Mouse (Mus musculus) liver (tissue): Measurements from ENCODE around the gene Pnpla7.
A peak's percentile ranks its signal among the peaks of the same experiment; 100 is the strongest.

ENCODE experiments used
- DNase-seq: peaks from one replicate; pipeline ENCODE4 v3.0.0-alpha.2; 2020; ENCODE audit warnings: mixed read lengths

Pnpla7 gene

GRCm38 (mm10) chr2:24995332-24995731 lies 19.5 kb downstream of the Pnpla7 start:
- DNase-seq = no peak

GRCm38 (mm10) chr2:24996471-24996870 lies 20.6 kb downstream of the Pnpla7 start:
- no peak for DNase-seq

GRCm38 (mm10) chr2:25000544-25001235 lies 24.9 kb downstream of the Pnpla7 start:
- peak; percentile 49 for DNase-seq

- no peak for DNase-seq
Measured at GRCm38 (mm10) chr2:25003946-25004786, 28.3 kb downstream of the Pnpla7 start.

GRCm38 (mm10) chr2:25006767-25007166 lies 30.9 kb downstream of the Pnpla7 start:
- DNase-seq = no peak

GRCm38 (mm10) chr2:25008250-25008649 lies 32.4 kb downstream of the Pnpla7 start:
- DNase-seq = peak; percentile 26

GRCm38 (mm10) chr2:25022678-25023077 lies 46.8 kb downstream of the Pnpla7 start:
- no peak for DNase-seq

- no peak for DNase-seq
Measured at GRCm38 (mm10) chr2:25025109-25025508, 49.3 kb downstream of the Pnpla7 start.

GRCm38 (mm10) chr2:25034994-25035393 lies 59.2 kb downstream of the Pnpla7 start:
- DNase-seq = no peak

GRCm38 (mm10) chr2:25040089-25040488 lies 64.3 kb downstream of the Pnpla7 start:
- no peak for DNase-seq

GRCm38 (mm10) chr2:25050921-25051320 lies 75.1 kb downstream of the Pnpla7 start:
- no peak for DNase-seq

GRCm38 (mm10) chr2:25051450-25051849 lies 75.6 kb downstream of the Pnpla7 start:
- DNase-seq = no peak

- no peak for DNase-seq
Measured at GRCm38 (mm10) chr2:25053101-25053500, 77.3 kb downstream of the Pnpla7 start.

GRCm38 (mm10) chr2:25054221-25055067 lies 78.6 kb downstream of the Pnpla7 start, which contains the start of gene Nsmf:
Gene Nsmf (plus strand): TSS chr2:25054355.
- peak; percentile 88 for DNase-seq

GRCm38 (mm10) chr2:25055068-25055405 lies 79.2 kb downstream of the Pnpla7 start:
- DNase-seq = no peak

- no peak for DNase-seq
Measured at GRCm38 (mm10) chr2:25055409-25056155, 79.7 kb downstream of the Pnpla7 start.

- no peak for DNase-seq
Measured at GRCm38 (mm10) chr2:25058926-25059325, 83.1 kb downstream of the Pnpla7 start.

- DNase-seq = no peak
Measured at GRCm38 (mm10) chr2:25063523-25063922, 87.7 kb downstream of the Pnpla7 start.

- DNase-seq = no peak
Measured at GRCm38 (mm10) chr2:25064285-25064684, 88.5 kb downstream of the Pnpla7 start.

- no peak for DNase-seq
Measured at GRCm38 (mm10) chr2:25065537-25065936, 89.7 kb downstream of the Pnpla7 start.

GRCm38 (mm10) chr2:25066552-25066951 lies 90.7 kb downstream of the Pnpla7 start:
- no peak for DNase-seq

- DNase-seq = no peak
Measured at GRCm38 (mm10) chr2:25069537-25069936, 93.7 kb downstream of the Pnpla7 start.
